Mouse (Mus musculus): ENCODE measurements around the gene Hoxc8. TPM values are rescaled to one million over a fixed set of nuclear protein-coding genes. Genes with fewer than 3 reads are reported as not detected.

The Hoxc8 gene
- total RNA-seq, 2 experiments from 2014 or later = 17.0 to 21.0 TPM

GRCm38 (mm10) chr15:102965003-102965891 is 25.2 kb upstream of the Hoxc8 start:
- DNase-seq = no peak

- DNase-seq = peak; percentile 90
Observed at GRCm38 (mm10) chr15:102965892-102966775, 24.3 kb upstream of the Hoxc8 start.

- no peak for DNase-seq
Observed at GRCm38 (mm10) chr15:102966776-102967311, 23.6 kb upstream of the Hoxc8 start, which contains the start of gene Hoxc10. Hoxc10 (plus strand) TSS chr15:102966796.

- no peak for DNase-seq
Observed at GRCm38 (mm10) chr15:102967312-102967510, 23.2 kb upstream of the Hoxc8 start, which contains the start of gene Hoxc5. Hoxc5 (plus strand) TSS chr15:102967443.

GRCm38 (mm10) chr15:102967511-102968397 is 22.7 kb upstream of the Hoxc8 start:
- DNase-seq = no peak

- DNase-seq = no peak
Observed at GRCm38 (mm10) chr15:102969296-102969695, 21.1 kb upstream of the Hoxc8 start.

- DNase-seq = no peak
Observed at GRCm38 (mm10) chr15:102970740-102971139, 19.7 kb upstream of the Hoxc8 start.

GRCm38 (mm10) chr15:102972254-102972653 is 18.2 kb upstream of the Hoxc8 start:
- no peak for DNase-seq

- no peak for DNase-seq
Observed at GRCm38 (mm10) chr15:102972753-102973152, 17.7 kb upstream of the Hoxc8 start.

GRCm38 (mm10) chr15:102975034-102975433 is 15.4 kb upstream of the Hoxc8 start:
- DNase-seq = no peak

GRCm38 (mm10) chr15:102975688-102976111 is 14.7 kb upstream of the Hoxc8 start:
- no peak for DNase-seq

- DNase-seq = no peak
Observed at GRCm38 (mm10) chr15:102976171-102976570, 14.2 kb upstream of the Hoxc8 start, which contains the start of gene Hoxc9. Hoxc9 (plus strand) TSS chr15:102976439.

GRCm38 (mm10) chr15:102976631-102977422 is 13.6 kb upstream of the Hoxc8 start:
- DNase-seq = no peak

- no peak for DNase-seq
Observed at GRCm38 (mm10) chr15:102977423-102977974, 12.9 kb upstream of the Hoxc8 start.

- no peak for DNase-seq
Observed at GRCm38 (mm10) chr15:102978615-102979515, 11.5 kb upstream of the Hoxc8 start.

GRCm38 (mm10) chr15:102979936-102980335 is 10.5 kb upstream of the Hoxc8 start:
- DNase-seq = no peak

- no peak for DNase-seq
Observed at GRCm38 (mm10) chr15:102980352-102980751, 10.1 kb upstream of the Hoxc8 start.

GRCm38 (mm10) chr15:102980912-102981311 is 9.5 kb upstream of the Hoxc8 start:
- DNase-seq = no peak

All from adrenal gland, postnatal 10 days (tissue).